Mouse (Mus musculus) neural tube, embryonic 15.5 days (tissue): ENCODE measurements at regions not wholly inside any gene's neighbourhood (a gene's known extent, or its start where the extent isn't known, plus 50 kb on each side); places are given as distances from the start of the nearest gene placed in this dataset.
"Not testable (repeated sequence)": the region's sequence is repeated elsewhere in the genome, so short reads cannot be mapped to it uniquely, and the experiment has no call there.

Experiments
- ATAC-seq: fragments of 200-750 bp; cut with Nextera tagmentation; 2 replicates; pipeline ENCODE4 v1.8.0; 2017; ENCODE audit warnings: mild to moderate bottlenecking, moderate TSS enrichment, moderate library complexity; ENCODE audit not compliant: low FRiP score
- H3K27ac ChIP-seq: fragments of 300-500 bp; sonication (generic); replicated peaks from 2 replicates; pipeline ENCODE4 v1.5.1; 2015; ENCODE audit warnings: mild to moderate bottlenecking, inconsistent platforms
- H3K27me3 ChIP-seq: fragments of 300-500 bp; sonication (generic); replicated peaks from 2 replicates; pipeline ENCODE4 v1.6.1; 2015; ENCODE audit warnings: inconsistent platforms
- H3K36me3 ChIP-seq: fragments of 300-500 bp; sonication (generic); 2 replicates; pipeline ENCODE4 v1.6.1; 2015; ENCODE audit warnings: inconsistent platforms
- H3K4me1 ChIP-seq: fragments of 300-500 bp; sonication (generic); 2 replicates; pipeline ENCODE4 v1.6.1; 2015; ENCODE audit warnings: inconsistent platforms
- H3K4me2 ChIP-seq: fragments of 300-500 bp; sonication (generic); 2 replicates; pipeline ENCODE4 v1.6.1; 2015; ENCODE audit warnings: inconsistent platforms, mild to moderate bottlenecking, moderate library complexity
- H3K4me3 ChIP-seq: fragments of 300-500 bp; sonication (generic); replicated peaks from 2 replicates; pipeline ENCODE4 v1.5.1; 2015; ENCODE audit warnings: mild to moderate bottlenecking, inconsistent platforms
- H3K9ac ChIP-seq: fragments of 300-500 bp; sonication (generic); replicated peaks from 2 replicates; pipeline ENCODE4 v1.6.1; 2015; ENCODE audit warnings: mild to moderate bottlenecking, inconsistent platforms
- H3K9me3 ChIP-seq: fragments of 300-500 bp; sonication (generic); replicated peaks from 2 replicates; pipeline ENCODE4 v1.6.1; 2016; ENCODE audit warnings: inconsistent platforms
- WGBS: fragments of 180-500 bp; shearing (Covaris S2); methylation state at CpG from one replicate; pipeline ENCODE4 v1.1.7; 2015; ENCODE audit warnings: mixed read lengths; 5-methylcytosine and 5-hydroxymethylcytosine counted together

DNA sequence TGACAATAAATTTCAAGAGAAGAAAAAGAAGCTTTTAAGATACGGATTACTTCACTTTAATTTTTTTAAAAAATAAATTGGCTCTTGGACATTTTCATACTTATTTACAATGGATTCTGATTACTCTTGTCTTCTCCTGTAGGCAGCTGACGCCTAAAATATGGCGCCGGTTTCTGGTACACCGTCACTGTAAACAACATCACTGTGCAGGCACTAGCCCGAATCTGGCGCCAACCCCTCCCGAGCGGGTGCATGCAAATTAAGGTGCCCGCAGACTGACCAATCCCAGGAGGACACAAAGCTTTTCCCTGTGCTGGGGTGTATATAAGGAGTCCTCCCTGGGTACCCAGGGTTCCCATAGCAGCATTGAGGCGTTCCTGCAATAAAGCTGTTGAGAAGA, 157.5 kb downstream of the Wdr20rt start:
- not testable (repeated sequence) for H3K36me3 ChIP-seq, H3K4me1 ChIP-seq, H3K9ac ChIP-seq, H3K9me3 ChIP-seq, H3K4me3 ChIP-seq, ATAC-seq, H3K27me3 ChIP-seq, H3K27ac ChIP-seq, H3K4me2 ChIP-seq
- WGBS: 75% methylated on average over 11 of the region's 11 CpGs

DNA sequence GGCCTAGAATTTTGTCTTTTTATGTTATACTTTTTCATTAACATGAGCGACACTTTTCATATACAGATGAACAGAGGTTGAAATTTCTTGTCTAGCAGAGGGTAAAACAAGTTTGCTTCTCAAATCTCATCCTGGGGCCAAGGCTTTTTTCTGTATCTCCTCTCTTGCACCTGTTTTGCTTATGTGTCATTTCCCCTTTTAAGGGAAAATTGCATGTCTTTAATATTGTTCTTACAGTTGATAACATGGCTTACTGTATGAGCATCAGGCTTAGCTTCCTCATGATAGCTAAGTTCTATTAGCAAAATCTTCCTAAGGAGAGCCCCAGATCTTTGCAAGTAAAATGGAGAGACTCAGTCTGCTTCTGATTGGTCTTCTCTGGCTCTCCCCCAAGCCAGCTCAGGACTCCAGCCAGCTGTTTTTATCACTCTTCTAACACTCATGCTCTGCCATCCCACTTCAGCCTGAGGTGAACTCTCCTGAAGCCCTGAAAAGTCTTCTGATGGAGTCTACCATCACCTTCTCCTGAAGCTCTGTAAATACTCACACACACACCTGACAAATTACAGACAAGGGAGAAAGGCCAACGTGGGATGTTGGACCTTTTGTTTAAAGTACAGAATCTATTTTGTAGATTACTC, 160.8 kb downstream of the Wdr20rt start:
- no peaks in the 10 kb centered on the region for H3K4me1 ChIP-seq
- no peak overlapping the region for H3K27ac ChIP-seq
- H3K27me3 ChIP-seq: no peaks in the 10 kb centered on the region
- H3K9ac ChIP-seq: no peak overlapping the region
- H3K9me3 ChIP-seq: no peaks in the 10 kb centered on the region
- H3K4me3 ChIP-seq: no peak overlapping the region
- WGBS: 84% methylated on average over 2 of the region's 2 CpGs
- ATAC-seq: no peak
- no peak overlapping the region for H3K4me2 ChIP-seq
- H3K36me3 ChIP-seq: no peaks in the 10 kb centered on the region

DNA sequence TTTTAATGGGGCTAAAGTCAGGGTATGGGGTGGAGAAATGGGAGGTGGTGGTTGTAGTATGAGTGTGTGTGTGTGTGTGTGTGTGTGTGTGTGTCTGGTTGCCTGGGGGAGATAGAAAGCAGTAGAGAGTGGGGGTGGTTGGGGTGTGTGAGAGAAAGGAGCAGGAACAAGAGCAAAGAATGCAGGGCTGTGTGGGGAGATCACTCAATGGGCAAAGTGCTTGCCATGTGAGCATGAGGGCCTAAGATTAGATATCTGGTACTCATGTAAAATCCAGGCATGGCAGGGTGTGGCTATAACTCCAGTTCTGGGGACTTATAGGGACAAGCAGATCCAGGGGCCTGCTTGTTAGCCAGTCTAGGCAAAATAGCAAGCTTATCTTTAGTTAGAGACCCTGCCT, 161.7 kb downstream of the Wdr20rt start:
- H3K36me3 ChIP-seq: no peaks in the 10 kb centered on the region
- no peak overlapping the region for H3K27ac ChIP-seq
- no peak overlapping the region for H3K9ac ChIP-seq
- H3K27me3 ChIP-seq: no peaks in the 10 kb centered on the region
- ATAC-seq: no peak
- no peak overlapping the region for H3K4me3 ChIP-seq
- H3K4me1 ChIP-seq: no peaks in the 10 kb centered on the region
- H3K4me2 ChIP-seq: no peak overlapping the region
- no peaks in the 10 kb centered on the region for H3K9me3 ChIP-seq

DNA sequence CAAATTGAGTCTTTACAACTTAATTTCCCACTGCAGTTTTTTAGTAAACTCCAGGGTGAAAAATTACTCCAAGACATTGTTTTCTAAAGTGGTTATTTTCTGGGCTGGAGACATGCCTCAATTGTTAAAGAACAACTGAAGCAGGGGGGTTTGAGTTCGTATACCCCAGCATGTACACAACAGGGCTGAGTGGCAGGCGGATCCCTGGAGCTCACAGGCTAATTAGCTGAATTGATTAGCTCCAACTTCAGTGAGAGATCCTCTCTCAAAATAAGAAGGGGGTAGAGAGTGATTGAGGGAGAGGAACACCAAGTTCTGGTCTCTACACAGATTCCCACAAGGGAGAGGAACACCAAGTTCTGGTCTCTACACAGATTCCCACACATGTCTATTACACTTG, 164.2 kb downstream of the Wdr20rt start:
- no peaks in the 10 kb centered on the region for H3K36me3 ChIP-seq
- H3K4me3 ChIP-seq: no peak overlapping the region
- no peaks in the 10 kb centered on the region for H3K27me3 ChIP-seq
- no peak overlapping the region for H3K27ac ChIP-seq
- no peaks in the 10 kb centered on the region for H3K4me1 ChIP-seq
- H3K9me3 ChIP-seq: no peaks in the 10 kb centered on the region
- ATAC-seq: no peak
- H3K4me2 ChIP-seq: no peak overlapping the region
- WGBS: 49% methylated on average over 2 of the region's 2 CpGs
- H3K9ac ChIP-seq: no peak overlapping the region

DNA sequence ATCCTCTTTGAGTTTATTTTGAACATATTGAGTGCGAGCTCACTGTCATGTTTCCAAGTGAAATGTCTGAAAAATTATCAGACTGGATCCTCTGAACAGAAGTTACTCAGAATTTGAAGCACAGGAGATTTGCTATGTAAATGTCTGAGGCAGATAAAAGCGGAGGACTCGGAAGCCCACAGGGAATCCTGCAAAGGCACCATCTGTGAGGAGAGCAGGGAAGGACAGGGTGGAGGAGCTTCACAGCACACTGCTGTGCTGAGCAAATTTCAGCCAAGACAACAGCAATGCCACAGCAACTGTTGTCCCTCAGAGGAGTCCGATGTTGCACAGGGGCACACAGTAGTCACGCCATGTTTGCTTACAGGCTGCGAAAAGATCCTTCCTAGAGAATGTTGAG, 165.0 kb downstream of the Wdr20rt start:
- H3K27ac ChIP-seq: no peak overlapping the region
- no peak overlapping the region for H3K4me2 ChIP-seq
- 81% methylated on average over 6 of the region's 6 CpGs for WGBS
- no peak overlapping the region for H3K9ac ChIP-seq
- no peaks in the 10 kb centered on the region for H3K4me1 ChIP-seq
- no peaks in the 10 kb centered on the region for H3K36me3 ChIP-seq
- H3K4me3 ChIP-seq: no peak overlapping the region
- no peaks in the 10 kb centered on the region for H3K9me3 ChIP-seq
- ATAC-seq: no peak
- no peaks in the 10 kb centered on the region for H3K27me3 ChIP-seq

DNA sequence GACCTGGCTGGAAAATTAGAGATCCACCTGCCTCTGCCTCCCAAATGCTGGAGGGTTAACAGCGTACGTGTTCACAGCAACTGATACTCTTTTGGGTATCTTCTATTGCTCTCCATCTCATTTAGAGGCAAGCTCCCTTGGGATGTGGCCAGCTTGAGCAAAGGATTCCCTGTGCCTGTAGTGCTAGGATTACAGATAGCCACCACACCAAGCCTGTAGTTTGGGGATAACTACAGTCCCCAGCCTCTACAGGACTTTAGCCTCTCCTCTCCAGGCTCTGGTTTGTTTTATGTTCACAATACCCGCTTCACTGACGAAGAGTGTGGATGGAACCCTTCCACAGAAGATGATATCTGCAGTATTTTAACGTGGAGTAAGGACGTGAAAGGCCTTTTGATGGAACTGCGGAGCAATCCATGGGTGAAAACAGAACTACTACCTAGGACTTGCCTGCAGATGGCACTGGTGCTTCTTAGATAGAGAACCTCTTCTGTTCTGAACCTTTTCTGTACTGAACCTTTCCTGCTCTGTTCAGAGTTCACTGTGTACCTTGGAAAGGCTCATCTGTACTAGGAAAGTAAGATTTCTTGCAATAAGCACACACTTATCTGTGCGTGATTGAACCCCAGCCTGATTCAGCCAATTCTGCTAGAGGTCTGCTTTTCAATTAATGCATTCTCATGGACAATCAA, 176.6 kb downstream of the Wdr20rt start:
- no peaks in the 10 kb centered on the region for H3K4me1 ChIP-seq
- no peak overlapping the region for H3K4me3 ChIP-seq
- WGBS: 45% methylated on average over 8 of the region's 8 CpGs
- H3K9ac ChIP-seq: no peak overlapping the region
- ATAC-seq: peak; percentile 92
- H3K36me3 ChIP-seq: no peaks in the 10 kb centered on the region
- H3K4me2 ChIP-seq: no peak overlapping the region
- H3K27ac ChIP-seq: no peak overlapping the region
- no peaks in the 10 kb centered on the region for H3K9me3 ChIP-seq
- H3K27me3 ChIP-seq: no peaks in the 10 kb centered on the region

DNA sequence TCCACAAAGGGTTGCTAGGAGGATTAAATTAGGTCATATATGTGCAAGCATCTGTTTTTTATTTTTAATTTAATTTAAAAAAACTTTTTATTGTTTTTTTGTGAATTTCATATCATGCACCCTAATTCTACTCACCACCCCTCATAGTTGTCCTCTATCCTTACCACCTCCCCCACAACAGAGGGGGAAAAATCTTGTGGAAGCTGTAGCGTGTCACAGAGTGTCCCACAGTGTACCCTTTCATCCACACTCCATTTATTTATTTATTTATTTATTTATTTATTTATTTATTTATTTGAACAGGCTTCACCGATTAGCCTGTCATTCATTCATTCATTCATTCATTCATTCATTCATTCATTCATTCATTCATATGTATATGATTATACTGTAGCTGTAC, 177.8 kb downstream of the Wdr20rt start:
- 88% methylated on average over 2 of the region's 2 CpGs for WGBS
- ATAC-seq: no peak

DNA sequence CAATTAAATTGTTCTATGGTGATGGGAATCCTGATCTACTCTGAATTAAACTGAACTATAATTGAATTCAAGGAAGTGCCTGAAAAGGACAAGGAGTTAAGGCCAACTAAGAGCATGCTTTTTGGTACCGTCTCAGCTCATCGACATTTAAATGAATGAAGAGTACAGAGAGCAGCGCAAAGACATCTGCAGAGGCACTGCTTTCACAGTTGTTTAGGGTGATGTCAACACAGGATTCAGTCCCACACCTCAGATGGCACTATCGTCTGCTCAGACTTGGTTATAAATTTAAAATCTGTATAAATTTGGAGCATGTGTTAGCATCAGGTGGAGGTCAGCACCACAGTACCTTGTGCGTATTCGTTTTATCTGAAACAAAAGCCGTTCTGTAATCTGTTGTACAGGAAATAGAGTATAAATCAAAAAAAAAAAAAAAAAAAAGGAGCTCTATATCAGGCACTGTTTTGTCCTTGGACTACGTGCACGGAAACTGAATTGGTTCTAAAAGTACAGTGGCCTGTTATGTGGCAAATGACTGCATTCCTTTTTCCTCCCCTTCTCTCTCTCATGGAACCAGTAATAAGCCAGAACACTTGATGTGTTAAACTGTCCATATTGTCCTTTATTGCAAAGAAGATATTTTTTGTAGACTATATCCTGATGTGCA, 187.8 kb downstream of the Wdr20rt start:
- Histone ChIP-seq H3K4me1 (no peaks in the 10 kb centered on the region), H3K9me3 (no peaks in the 10 kb centered on the region), H3K4me3 (no peak overlapping the region), H3K27ac (no peak overlapping the region; the same call in 1 of the 2 replicates), H3K36me3 (no peaks in the 10 kb centered on the region), H3K27me3 (no peaks in the 10 kb centered on the region), H3K9ac (no peak overlapping the region), H3K4me2 (no peak overlapping the region)
- 59% methylated on average over 9 of the region's 9 CpGs for WGBS
- peak; percentile 73 for ATAC-seq

More for the DNA sequence above, 177.8 kb downstream of the Wdr20rt start:
- no peak overlapping the region for H3K4me3 ChIP-seq
- H3K27ac ChIP-seq: no peak overlapping the region
- no peaks in the 10 kb centered on the region for H3K36me3 ChIP-seq
- no peaks in the 10 kb centered on the region for H3K9me3 ChIP-seq
- H3K27me3 ChIP-seq: no peaks in the 10 kb centered on the region
- no peak overlapping the region for H3K4me2 ChIP-seq
- H3K4me1 ChIP-seq: no peaks in the 10 kb centered on the region
- H3K9ac ChIP-seq: no peak overlapping the region

DNA sequence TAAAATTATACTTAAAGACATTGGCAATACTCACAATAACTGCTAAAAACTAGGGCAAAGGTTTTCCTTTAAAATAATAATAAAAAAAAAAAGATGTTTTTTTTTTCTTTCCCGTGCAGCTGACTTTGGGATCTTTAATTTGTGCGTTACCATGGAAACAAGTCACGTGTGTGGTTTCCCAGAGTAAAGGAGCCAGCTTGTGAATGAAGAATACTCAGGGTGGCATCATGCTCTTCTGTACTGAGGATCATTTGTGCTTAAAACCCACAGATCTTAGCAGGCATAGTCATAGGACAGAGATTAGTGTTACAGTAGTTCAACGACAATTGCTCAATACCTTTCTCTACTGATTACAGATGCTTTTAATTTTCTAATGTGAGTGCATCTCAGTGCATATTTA, 189.1 kb downstream of the Wdr20rt start:
- H3K27me3 ChIP-seq: no peaks in the 10 kb centered on the region
- no peak overlapping the region for H3K27ac ChIP-seq
- ATAC-seq: peak; percentile 81; the same call in 1 of the 2 replicates
- no peak overlapping the region for H3K9ac ChIP-seq
- no peak overlapping the region for H3K4me2 ChIP-seq
- no peaks in the 10 kb centered on the region for H3K4me1 ChIP-seq
- H3K36me3 ChIP-seq: no peaks in the 10 kb centered on the region
- WGBS: 31% methylated on average over 4 of the region's 4 CpGs
- no peaks in the 10 kb centered on the region for H3K9me3 ChIP-seq
- no peak overlapping the region for H3K4me3 ChIP-seq

DNA sequence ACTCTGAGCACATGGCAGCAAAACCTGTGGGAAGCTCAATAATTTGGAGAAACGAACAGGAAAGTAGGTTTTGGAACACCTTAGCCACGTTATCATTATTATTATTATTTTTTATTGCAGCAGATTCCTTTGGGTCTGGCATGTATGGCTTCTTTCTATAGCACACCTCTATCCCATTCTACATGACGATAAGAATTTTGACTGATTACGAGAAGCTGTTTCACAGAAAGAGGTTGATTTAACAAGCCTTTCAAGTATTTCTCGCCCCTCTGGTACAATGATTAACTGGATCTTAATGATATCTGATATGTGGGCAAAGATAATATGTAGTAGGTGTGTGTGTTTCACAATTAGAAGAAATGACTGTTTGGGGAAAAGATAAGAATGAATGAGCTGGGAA, 191.6 kb downstream of the Wdr20rt start:
- 79% methylated on average over 5 of the region's 5 CpGs for WGBS
- Histone ChIP-seq H3K36me3 (no peaks in the 10 kb centered on the region), H3K4me3 (no peak overlapping the region), H3K27ac (no peak overlapping the region), H3K9ac (no peak overlapping the region), H3K4me2 (no peak overlapping the region), H3K4me1 (no peaks in the 10 kb centered on the region), H3K27me3 (no peaks in the 10 kb centered on the region), H3K9me3 (no peaks in the 10 kb centered on the region)
- ATAC-seq: no peak

DNA sequence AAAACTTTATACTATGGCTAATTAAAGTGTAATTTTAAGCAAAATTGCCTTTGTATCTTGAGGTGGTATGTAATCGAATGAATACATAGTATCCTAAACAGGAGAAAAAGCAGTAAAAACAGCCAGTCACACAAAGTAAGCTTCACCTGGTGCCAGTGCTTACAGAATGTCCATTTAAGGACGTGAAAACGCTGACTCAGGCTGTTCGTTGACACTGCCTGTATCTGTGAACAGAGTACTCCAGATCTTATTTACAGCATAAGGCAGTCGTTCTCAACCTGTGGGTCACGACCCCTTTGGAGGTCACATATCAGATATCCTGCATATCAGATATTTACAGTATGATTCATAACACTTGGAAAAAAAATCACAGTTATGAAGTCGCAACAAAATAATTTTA, 194.8 kb downstream of the Wdr20rt start:
- H3K4me2 ChIP-seq: no peak overlapping the region
- ATAC-seq: no peak
- no peak overlapping the region for H3K4me3 ChIP-seq
- 85% methylated on average over 7 of the region's 7 CpGs for WGBS
- no peaks in the 10 kb centered on the region for H3K9me3 ChIP-seq
- no peaks in the 10 kb centered on the region for H3K27me3 ChIP-seq
- H3K9ac ChIP-seq: no peak overlapping the region
- H3K4me1 ChIP-seq: no peaks in the 10 kb centered on the region
- no peaks in the 10 kb centered on the region for H3K36me3 ChIP-seq
- H3K27ac ChIP-seq: no peak overlapping the region

DNA sequence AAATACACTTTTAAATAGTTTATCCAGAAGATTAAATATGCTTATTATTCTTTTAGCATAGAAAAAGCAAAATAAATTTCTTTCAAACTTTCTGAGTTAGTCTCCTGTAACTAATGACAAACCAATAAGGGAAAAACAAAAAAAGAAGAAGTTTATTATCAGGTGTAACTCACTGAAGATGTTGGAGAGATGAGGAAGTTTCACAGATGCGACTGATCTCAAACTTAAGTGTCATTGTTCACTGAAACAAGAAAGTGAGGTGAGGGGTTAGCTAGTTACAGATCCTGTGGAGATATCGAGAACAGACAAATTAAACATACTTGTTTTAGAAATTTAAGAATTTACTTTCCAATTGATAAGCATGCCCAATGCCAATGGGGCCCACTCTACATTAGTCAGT, 199.2 kb downstream of the Wdr20rt start:
- Histone ChIP-seq H3K4me2 (no peak overlapping the region), H3K27ac (no peak overlapping the region), H3K9me3 (no peaks in the 10 kb centered on the region), H3K36me3 (no peaks in the 10 kb centered on the region), H3K4me1 (no peaks in the 10 kb centered on the region), H3K4me3 (no peak overlapping the region), H3K9ac (no peak overlapping the region), H3K27me3 (no peaks in the 10 kb centered on the region)
- no peak for ATAC-seq
- 98% methylated on average over 2 of the region's 2 CpGs for WGBS
